Mouse (Mus musculus) embryonic stem cell, embryonic (primary cell): ENCODE results near the gene Orc3.
"Not testable (repeated sequence)": the region's sequence is repeated elsewhere in the genome, so short reads cannot be mapped to it uniquely, and the experiment has no call there.

Experiments used
- CTCF ChIA-PET, 4 experiments: fragments of 300-600 bp in 2 of 4; fragments of 350-600 bp in 2 of 4; sonication (Branson Sonifier 250); formaldehyde crosslinking; loops; one replicate each; lab custom pipeline; 2022; ENCODE audit warnings: inconsistent platforms in 2 of 4; lab: Charles Lee
- POLR2A ChIA-PET, 4 experiments: fragments of 300-600 bp in 2 of 4; fragments of 350-600 bp in 2 of 4; sonication (Branson Sonifier 250); formaldehyde crosslinking; loops; one replicate each; lab custom pipeline; 2022; ENCODE audit warnings: antibody characterized with exemption in 4 of 4, inconsistent platforms in 1 of 4; lab: Charles Lee

Orc3 gene

GRCm38 (mm10) chr4:34613571-34614145 lies 1.1 kb downstream of the Orc3 start:
- ChIA-PET CTCF (no interaction called here), POLR2A (interaction anchor here in 2 of 4 experiments (0.6 to 2.5 kb wide), 4 partner anchors 41 to 81 kb away, joined by 3 to 10 read pairs (median 4); no protein-coding TSS in a partner anchor)

GRCm38 (mm10) chr4:34606658-34607057 lies 8.1 kb downstream of the Orc3 start:
- POLR2A ChIA-PET = interaction anchor here in 2 of 4 experiments (0.6 to 1.7 kb wide), 3 partner anchors 9 to 54 kb away, joined by 3 to 8 read pairs (median 6); no protein-coding TSS in a partner anchor
- CTCF ChIA-PET = interaction anchor here in 1 of 4 experiments (0.7 kb wide), 1 partner anchor 179 kb away, joined by 3 read pairs; no protein-coding TSS in a partner anchor

GRCm38 (mm10) chr4:34603123-34603522 lies 11.6 kb downstream of the Orc3 start:
- CTCF ChIA-PET = no interaction called here
- POLR2A ChIA-PET = interaction anchor here in 2 of 4 experiments (0.8 to 1.6 kb wide), 3 partner anchors 10 to 34 kb away, joined by 3 to 4 read pairs (median 3); no protein-coding TSS in a partner anchor

GRCm38 (mm10) chr4:34584871-34585607 lies 29.7 kb downstream of the Orc3 start:
- CTCF ChIA-PET = no interaction called here
- POLR2A ChIA-PET = interaction anchor here in 2 of 4 experiments (0.8 to 3.2 kb wide), 4 partner anchors 12 to 301 kb away, joined by 3 to 14 read pairs (median 3); no protein-coding TSS in a partner anchor

- POLR2A ChIA-PET = interaction anchor here in 1 of 4 experiments (1.1 to 2.0 kb wide), 6 partner anchors 10 to 102 kb away, joined by 3 to 9 read pairs (median 4); no protein-coding TSS in a partner anchor
- CTCF ChIA-PET = no interaction called here
Observed at GRCm38 (mm10) chr4:34583427-34583826, 31.3 kb downstream of the Orc3 start.

GRCm38 (mm10) chr4:34582476-34582875 lies 32.3 kb downstream of the Orc3 start:
- POLR2A ChIA-PET = interaction anchor here in 2 of 4 experiments (1.1 to 2.0 kb wide), 6 partner anchors 9 to 103 kb away, joined by 3 to 9 read pairs (median 4); no protein-coding TSS in a partner anchor
- CTCF ChIA-PET = no interaction called here

- ChIA-PET POLR2A (interaction anchor here in 2 of 4 experiments (0.8 to 1.4 kb wide), 9 partner anchors 9 to 55 kb away, joined by 3 to 7 read pairs (median 4); no protein-coding TSS in a partner anchor), CTCF (no interaction called here)
Observed at GRCm38 (mm10) chr4:34581990-34582389, 32.8 kb downstream of the Orc3 start.

GRCm38 (mm10) chr4:34581489-34581888 lies 33.3 kb downstream of the Orc3 start:
- POLR2A ChIA-PET = interaction anchor here in 2 of 4 experiments (0.8 to 1.4 kb wide), 7 partner anchors 8 to 55 kb away, joined by 3 to 7 read pairs (median 4); no protein-coding TSS in a partner anchor
- CTCF ChIA-PET = not testable (repeated sequence)

- ChIA-PET POLR2A (interaction anchor here in 1 of 4 experiments (0.6 to 3.9 kb wide), 5 partner anchors 10 to 29 kb away, joined by 3 to 22 read pairs (median 5); partner anchors contain the start of gene Akirin2), CTCF (no interaction called here)
Observed at GRCm38 (mm10) chr4:34579215-34579614, 35.5 kb downstream of the Orc3 start.

GRCm38 (mm10) chr4:34577028-34577427 lies 37.7 kb downstream of the Orc3 start:
- CTCF ChIA-PET = interaction anchor here (0.6 to 1.2 kb wide), 6 partner anchors 9 to 154 kb away, joined by 3 read pairs; partner anchors contain the start of gene Slc35a1 (in 1 of the 4)
- POLR2A ChIA-PET = interaction anchor here in 3 of 4 experiments (0.6 to 3.9 kb wide), 8 partner anchors 8 to 25 kb away, joined by 3 to 22 read pairs (median 4); no protein-coding TSS in a partner anchor

GRCm38 (mm10) chr4:34572876-34573275 lies 41.9 kb downstream of the Orc3 start:
- CTCF ChIA-PET = no interaction called here

GRCm38 (mm10) chr4:34566226-34566625 lies 48.5 kb downstream of the Orc3 start:
- ChIA-PET CTCF (no interaction called here), POLR2A (interaction anchor here in 1 of 4 experiments (0.9 to 3.4 kb wide), 7 partner anchors 8 to 18 kb away, joined by 3 to 17 read pairs (median 4); partner anchors contain the start of gene Akirin2)

More at GRCm38 (mm10) chr4:34572876-34573275, 41.9 kb downstream of the Orc3 start:
- POLR2A ChIA-PET = interaction anchor here in 1 of 4 experiments (0.7 to 3.1 kb wide), 12 partner anchors 7 to 48 kb away, joined by 3 to 15 read pairs (median 6); no protein-coding TSS in a partner anchor

GRCm38 (mm10) chr4:34560971-34561370 lies 53.8 kb downstream of the Orc3 start:
- ChIA-PET CTCF (no interaction called here), POLR2A (interaction anchor here in 1 of 4 experiments (1.0 to 2.1 kb wide), 2 partner anchors 8 to 13 kb away, joined by 3 to 8 read pairs; no protein-coding TSS in a partner anchor)

- ChIA-PET POLR2A (interaction anchor here in 1 of 4 experiments (0.6 to 2.0 kb wide), 7 partner anchors 12 to 648 kb away, joined by 3 to 11 read pairs (median 3); no protein-coding TSS in a partner anchor), CTCF (no interaction called here)
Observed at GRCm38 (mm10) chr4:34556183-34556582, 58.6 kb downstream of the Orc3 start.

- CTCF ChIA-PET = no interaction called here
Observed at GRCm38 (mm10) chr4:34555604-34556003, 59.1 kb downstream of the Orc3 start.

GRCm38 (mm10) chr4:34554596-34554995 lies 60.1 kb downstream of the Orc3 start:
- ChIA-PET POLR2A (interaction anchor here in 3 of 4 experiments (0.7 to 4.2 kb wide), 5 partner anchors 9 to 263 kb away, joined by 3 to 15 read pairs (median 4); partner anchors contain the start of genes Orc3 (in 1 of the 3) and Rars2 (in 1 of the 3)), CTCF (interaction anchor here in 1 of 4 experiments (1.2 kb wide), 1 partner anchor 163 kb away, joined by 7 read pairs; no protein-coding TSS in a partner anchor)

More at GRCm38 (mm10) chr4:34555604-34556003, 59.1 kb downstream of the Orc3 start:
- POLR2A ChIA-PET = interaction anchor here in 2 of 4 experiments (0.5 to 2.0 kb wide), 6 partner anchors 12 to 117 kb away, joined by 3 to 11 read pairs (median 3); no protein-coding TSS in a partner anchor

- CTCF ChIA-PET = no interaction called here
- POLR2A ChIA-PET = interaction anchor here in 2 of 4 experiments (0.9 to 4.2 kb wide), 7 partner anchors 10 to 334 kb away, joined by 3 to 17 read pairs (median 3); partner anchors contain the start of gene Smim8 (in 1 of the 2)
Observed at GRCm38 (mm10) chr4:34551966-34552365, 62.8 kb downstream of the Orc3 start.
